Mouse (Mus musculus): ENCODE data around the gene Phf23.
A peak's percentile ranks its signal among the peaks of the same experiment; 100 is the strongest.
"Not testable (repeated sequence)": the region's sequence is repeated elsewhere in the genome, so short reads cannot be mapped to it uniquely, and the experiment has no call there.

Phf23 gene

DNA sequence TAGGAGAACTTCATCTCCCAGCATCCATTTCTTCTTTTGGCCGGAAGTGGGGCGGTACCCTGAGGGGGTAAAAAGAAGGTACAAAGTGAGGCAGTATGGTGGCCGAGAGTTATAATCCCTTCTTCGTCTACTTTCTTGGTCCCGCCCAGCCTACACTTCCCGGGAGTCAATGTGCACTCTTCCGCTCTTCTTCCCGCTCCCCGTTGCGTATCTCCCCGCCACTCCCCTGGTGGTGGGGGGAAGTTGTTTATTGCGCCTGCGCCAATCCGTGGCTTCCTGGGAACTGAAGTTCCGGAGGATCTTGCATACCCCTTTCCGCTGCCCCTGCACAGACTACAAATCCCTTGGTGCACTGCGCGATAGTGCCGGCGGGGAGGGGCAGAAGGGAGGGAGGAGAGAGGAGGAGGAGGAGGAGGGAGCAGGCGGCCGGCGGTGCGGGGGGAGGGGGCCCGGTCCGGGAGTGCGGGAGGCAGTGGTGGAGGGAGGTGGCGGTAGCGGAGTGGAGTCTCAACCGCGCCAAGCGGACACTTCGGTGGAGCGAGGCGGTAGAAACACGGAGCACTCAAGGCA is at the start of gene Phf23:
Gene Phf23 (plus strand): TSS at position 387 of the 570 bp plus-strand sequence.
- peak; percentile 96 for DNase-seq (ENCODE audit: low spot score)

DNA sequence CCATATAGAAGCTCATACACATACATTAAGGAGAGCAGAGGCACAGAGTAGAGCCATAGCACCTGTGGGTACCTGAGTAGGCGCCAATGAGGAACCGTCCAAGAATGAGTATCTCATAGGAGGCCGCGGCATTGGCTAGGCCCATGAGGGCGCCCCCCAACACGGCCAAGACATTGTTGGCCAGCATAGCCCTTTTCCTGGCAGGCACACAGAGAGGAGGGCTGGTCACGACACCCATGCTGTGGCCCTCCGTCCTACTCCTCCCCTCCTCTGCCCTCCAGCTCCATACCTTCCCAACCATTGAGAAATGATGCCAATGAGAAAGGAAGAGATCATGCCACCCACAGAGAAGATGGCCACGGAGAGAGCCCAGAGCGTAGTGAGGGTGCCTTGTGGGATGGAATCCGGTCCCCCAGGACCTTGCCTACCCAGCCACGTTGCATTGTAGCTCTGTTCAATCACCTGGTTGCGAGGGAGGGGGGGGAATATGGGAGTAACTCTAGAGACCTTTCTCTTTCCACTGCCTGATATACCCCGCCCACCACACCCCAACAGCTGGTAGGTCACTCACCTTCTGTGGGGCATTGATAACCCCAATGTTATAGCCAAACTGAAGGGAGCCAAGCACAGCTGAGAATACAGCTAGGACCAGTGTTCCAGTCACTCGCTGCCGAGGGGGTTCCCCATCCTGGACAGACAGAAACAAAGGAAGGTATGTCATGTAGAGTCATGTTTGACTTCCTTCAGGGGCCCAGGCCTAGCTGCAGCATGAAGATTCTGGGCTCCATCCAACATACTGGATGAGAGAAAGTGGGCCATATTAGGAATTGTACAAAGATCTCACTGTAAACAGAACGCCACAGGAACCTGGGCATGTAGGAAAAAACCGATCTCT is 49.3 kb upstream of the Phf23 start:
- DNase-seq (ENCODE audit: low spot score), result no peak

DNA sequence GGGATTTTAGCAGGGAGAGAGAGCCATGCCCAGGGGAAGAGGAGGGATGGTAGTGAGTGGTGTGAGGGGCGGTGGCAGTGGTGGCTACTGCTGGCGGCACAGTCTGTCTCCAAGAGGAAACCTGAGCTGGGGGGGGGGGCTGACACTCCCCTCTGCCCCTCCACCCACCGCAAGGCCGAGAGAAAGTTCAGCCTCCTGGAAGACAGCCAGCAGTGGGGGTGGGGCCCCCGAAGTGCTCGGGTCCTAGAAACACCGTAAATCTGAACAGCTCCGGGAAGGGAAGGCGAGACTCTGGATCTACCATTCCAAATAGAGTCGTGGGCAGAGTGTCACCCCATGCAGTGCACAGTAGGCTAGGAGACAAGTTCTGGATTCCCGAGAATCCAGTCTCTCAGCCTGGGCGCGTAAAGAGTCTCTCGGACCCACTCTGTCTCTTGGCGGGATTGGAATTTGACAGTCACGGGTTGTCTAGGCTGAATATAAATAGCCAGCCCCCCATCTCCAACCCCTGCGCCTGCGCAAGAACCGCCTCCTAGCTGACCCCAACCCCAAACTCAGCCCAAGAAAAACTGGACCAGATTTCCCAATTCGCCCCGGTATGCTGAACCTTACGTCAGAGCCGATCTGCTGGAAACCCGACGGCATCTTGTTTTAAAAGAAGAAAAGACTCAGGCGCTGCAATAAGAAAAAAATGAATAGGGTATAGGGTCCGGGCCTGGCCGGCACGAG is 48.1 kb upstream of the Phf23 start:
- peak; percentile 50 for DNase-seq (ENCODE audit: low spot score)

DNA sequence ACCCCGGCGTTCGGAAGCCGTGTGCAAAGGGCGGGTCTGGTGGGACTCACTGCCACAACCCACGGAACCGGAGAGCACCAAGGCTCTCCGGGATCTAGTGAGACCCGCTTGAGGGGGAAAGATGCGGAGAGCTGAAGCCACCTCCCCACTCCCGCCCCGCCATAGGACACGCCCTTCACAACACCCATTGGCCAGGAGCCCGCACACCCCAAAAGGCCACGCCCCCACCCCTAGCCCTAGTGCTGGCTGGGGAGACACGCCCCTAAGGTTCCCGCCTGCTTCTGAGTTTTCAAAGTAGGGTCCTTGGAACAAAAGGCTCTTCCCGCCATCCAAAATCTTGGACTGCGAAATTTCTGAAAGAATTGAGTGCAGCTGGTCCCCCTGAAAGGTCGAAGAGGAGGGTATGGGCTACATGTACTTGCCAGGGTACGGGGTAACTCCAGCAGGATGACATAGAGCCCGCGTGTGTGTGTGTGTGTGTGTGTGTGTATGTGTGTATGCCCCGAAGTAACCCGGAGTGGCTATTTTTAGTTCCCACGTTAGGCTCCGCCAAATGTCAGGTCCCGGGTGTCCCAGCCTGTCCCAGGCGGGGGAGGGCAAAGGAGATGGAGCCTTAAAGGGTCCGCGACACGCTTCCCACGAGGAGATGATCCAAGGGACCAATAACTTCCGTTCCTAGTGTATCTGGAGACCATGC is 47.4 kb upstream of the Phf23 start, which contains the start of gene Slc2a4:
Gene Slc2a4 (minus strand): TSS at position 123 of the 697 bp plus-strand sequence.
- peak; percentile 89 for DNase-seq (ENCODE audit: low spot score)

DNA sequence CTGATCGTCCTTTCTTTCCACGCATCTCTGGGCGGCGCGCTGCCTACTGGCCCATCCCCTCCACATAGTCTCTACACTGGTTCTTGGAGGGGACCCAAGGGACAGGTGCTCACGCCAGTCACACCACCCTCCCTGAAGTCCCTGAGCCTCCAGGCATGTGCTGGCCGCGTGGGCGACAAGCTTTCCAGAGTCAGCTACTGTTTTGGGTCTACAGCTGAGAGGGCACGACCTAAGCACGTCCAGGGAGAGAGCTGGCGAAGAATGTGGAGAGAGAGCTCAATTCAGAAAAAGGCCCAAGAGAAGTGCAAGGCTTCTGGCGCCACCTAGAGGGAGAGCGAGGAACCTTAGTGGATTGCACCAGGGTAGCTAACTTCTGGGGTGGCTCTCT is 46.8 kb upstream of the Phf23 start:
- peak; percentile 80 for DNase-seq (ENCODE audit: low spot score)

DNA sequence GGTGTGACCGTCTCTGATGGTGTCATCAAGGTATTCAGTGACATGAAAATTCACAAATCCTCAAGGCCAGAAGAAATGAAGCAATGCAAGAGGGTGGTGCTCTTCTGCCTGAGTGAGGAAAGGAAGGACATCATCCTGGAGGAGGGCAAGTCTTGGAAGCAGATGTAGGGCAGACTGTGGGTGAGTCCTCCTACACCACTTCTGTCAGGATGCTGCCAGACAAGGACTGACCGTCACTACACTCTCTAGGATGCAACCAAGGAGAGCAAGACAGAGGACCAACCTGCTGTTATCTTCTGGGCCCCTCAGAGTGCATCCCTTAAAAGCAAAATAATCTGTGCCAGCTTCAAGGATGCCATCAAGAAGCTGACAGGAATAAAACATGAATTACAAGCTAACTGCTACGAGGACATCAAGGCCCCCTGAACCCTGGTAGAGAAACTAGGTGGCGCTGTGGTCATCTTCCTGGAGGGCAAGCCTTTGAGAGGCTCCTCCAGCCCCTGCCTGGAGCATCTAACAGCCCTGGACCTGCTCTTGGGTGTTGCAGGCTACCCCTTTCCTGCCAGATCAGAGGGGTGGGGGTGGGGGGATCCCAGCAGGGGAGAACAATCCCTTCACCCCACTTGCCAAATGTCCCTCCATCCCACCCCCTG is 44.6 kb upstream of the Phf23 start:
- no peak for DNase-seq (ENCODE audit: low spot score)

DNA sequence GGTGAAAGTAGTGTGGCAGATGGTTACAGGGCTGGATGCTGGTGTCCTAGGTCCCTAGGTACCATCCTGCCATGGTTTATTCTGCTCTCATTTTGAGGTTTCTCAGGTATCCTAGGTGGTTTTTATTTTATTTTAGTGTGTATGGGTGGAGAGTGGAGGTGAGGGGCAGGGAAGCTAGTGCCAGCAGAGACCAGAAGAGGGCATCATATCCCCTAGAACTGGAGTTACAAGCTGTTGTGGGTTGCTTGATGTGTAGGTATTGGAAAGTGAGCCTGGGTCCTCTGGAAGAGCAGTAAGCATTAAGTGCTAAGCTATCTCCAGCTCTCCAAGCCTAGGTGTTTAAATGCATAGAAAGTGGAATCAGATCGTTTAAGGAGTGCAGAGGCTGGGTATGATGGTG is 43.3 kb upstream of the Phf23 start:
- DNase-seq (ENCODE audit: low spot score), result no peak

DNA sequence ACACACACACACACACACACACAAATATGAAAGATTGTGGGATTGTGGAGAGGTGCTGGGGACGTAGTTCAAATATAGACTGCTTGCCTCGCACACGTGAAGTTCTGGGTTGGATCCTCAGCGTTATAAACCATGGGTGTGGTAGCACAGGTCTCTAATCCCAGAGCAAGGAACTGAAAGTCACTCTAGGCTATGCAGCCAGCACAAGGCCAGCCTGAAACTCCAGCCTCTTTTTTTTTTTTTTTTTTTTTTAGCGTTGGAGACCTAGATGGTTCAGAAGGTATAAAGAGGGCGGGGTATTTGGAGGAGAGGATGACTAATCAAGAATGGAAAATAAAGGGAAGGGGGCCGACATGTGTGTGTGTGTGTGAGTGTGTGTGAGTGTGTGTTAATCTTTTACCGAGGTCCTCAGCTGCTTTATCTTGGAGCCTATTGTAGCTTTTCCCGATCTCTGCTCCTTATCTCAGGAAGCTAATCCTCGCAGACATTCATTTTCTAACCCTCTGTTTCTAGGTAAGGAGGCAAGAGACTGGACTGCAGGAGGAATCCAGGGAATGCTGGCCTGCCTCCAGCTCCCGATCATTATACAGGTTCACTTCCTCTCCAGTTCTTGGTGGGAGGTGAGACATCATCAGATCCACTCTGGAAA is 42.2 kb upstream of the Phf23 start:
- DNase-seq (ENCODE audit: low spot score), result no peak

DNA sequence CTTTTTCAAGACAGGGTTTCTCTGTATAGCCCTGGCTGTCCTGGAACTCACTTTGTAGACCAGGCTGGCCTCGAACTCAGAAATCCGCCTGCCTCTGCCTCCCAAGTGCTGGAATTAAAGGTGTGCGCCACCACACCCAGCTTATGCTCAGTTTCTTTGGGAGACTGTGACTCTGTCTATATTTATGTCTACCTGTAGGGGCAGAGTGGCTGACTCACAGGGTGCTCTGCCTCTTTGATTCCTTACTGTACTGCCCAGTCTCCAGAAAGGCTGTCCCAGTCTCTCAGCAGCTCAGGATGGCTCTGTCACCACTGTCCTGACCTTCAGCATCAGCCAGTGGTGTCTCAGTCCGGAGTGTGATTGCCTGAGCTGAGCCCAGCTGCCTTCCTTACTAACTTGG is 40.0 kb upstream of the Phf23 start:
- not testable (repeated sequence) for DNase-seq (ENCODE audit: low spot score)

DNA sequence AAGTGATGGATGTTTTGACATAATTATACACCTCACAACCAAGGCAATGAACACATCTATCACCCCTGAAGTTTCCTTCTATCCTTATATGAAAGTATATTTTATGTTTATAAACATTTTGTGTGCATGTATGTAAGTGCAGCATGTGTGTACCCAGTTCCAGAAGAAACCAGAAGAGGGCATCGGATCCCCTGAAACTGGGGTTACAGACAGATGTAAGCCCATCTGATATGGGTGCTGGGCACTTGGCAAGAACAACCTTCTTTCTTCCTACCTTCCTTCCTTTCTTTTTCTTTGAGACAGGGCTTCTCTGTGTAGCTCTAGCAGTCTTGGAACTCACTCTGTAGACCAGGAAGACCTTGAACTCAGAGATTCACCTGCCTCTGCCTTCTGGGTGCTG is 39.4 kb upstream of the Phf23 start:
- no peak for DNase-seq (ENCODE audit: low spot score)

DNA sequence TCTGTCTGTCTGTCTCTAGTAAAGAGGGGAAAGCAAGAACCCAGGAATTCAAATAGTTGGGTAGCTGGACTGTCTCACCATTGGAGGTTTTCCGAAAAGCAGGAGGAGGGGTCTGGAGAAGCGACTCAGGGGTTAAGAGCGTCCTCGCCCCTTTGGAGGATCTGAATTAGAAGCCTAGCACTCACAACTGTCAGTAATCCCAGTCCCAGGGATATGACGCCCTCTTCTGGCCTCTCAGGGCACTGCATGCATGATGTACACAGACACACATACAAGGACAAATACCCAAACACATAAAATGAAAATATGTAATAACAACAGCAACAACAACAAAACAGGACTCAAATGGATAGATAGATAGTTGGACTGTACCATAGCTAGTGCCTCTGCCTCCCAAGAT is 35.0 kb upstream of the Phf23 start:
- DNase-seq (ENCODE audit: low spot score), result no peak

DNA sequence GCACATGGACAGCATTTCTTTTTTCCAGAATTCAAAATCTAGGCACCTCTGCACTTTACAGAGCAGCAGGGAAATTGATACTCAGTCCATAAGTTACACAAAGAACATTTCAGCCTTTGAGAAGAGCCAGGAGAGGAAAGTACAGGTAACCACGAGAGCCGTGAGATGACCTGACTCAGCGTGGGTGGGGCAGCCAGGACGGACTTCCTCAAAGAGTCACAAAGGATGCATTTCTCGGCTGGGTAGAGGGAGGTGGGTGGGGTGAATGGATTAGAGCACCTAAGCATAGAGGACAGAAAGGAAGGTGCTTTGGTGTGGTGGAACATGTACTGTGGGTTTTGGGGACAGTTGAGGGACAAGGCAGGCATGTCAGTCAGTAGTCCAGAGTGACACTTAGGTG is 33.7 kb upstream of the Phf23 start:
- DNase-seq (ENCODE audit: low spot score), result no peak

DNA sequence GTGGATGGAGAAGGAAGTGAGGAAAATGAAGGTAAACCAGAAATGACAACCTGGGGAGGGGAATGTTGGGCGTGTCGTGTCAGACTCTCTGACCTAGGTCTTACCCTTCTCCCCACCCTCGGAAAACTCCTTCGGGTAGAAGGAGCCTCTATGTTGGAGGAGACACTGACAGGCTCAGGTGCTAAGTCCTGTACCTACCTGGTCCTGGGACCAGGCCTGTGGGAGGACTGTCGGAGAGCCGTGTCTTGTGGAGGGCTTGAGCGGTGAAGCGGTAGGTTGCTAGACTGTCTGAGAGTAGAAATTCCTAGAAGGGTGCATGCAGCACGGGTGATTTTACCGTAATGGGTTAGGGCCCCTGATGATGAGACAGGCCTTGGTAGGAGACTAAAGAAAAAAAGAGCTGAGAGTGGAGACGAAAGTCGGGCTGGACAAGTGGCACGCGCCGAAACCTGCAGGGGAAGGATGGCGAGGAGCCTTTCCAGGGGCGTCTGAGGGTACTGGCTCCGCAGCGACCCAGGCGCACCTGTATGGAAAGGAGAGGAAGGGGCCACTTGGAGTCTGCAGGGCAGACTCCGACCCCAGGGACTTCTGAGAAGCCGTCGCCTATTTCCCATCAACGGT is 30.8 kb upstream of the Phf23 start, which contains the start of gene Cldn7:
Gene Cldn7 (plus strand): TSS at position 130 of the 621 bp plus-strand sequence.
- no peak for DNase-seq (ENCODE audit: low spot score)

DNA sequence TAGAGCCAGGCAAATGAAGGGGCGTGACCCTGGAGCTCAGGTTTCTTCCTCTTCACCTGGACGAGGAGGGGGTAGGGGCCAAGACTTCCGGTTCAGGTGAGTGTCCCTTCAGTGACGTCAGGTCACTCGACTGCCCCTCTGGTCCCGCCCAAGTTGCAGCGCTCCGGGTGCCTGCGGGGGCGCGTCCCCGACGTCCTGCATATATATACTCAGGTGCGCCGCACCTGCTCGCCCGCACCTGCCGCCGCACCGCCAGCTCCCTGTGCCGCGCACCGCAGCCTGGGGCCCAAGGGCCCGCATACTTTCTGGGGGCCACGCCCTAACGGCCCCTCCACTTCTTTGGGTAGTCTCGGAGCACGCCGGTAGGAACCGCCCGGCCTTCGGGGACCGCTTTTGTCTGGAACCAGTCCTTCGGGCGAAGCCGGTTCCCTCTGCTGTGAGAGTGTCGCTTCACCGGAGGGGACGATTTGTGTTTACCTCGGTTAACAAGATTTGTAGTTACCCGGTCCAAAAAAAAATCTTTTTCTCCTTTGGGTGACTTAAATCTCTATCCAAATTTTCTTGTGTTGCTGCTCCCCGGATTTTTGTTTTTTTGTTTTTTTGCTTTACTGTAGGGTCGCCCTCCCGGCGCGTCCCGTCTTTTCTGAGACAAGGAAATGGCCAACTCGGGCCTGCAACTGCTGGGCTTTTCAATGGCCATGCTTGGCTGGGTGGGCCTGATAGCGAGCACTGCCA is 30.1 kb upstream of the Phf23 start:
- DNase-seq (ENCODE audit: low spot score), result peak; percentile 34

DNA sequence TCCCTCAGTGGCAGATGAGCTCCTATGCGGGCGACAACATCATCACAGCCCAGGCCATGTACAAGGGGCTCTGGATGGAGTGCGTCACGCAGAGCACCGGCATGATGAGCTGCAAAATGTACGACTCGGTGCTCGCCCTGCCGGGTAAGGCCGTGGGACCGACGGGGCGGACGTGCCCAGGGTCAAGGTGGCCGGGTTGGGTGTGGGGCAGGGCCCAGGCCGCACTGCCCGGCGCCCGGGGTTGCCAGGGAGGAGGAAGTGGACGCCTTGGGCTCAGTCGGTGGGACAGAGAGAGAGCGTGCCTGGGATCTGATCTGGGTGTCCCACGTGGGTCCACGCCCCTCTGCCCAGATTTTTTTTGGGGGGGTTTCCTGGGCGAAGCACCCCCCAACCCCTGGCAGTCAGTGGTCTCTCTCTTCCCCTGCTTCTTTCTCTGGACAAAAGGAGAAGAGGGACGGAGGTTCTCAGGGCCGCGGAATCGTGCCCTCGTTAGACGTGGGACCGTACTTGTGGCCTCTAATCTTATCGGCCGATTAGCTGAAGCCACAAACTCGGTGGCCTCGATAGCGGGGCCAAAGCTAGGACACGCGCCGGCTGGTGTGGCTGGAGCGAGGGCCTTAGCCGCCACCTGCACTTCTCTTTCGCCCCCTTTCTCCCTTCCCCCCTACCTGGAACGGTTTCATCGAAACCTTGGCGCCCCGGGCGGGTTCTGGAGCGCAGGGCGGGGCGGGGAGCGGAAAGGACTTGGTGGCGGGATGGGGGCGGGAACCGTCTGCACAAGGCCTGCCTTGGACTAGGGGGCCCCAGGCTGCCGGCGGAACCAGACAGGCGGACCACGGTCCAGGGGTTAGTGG is 29.3 kb upstream of the Phf23 start:
- peak; percentile 49 for DNase-seq (ENCODE audit: low spot score)

DNA sequence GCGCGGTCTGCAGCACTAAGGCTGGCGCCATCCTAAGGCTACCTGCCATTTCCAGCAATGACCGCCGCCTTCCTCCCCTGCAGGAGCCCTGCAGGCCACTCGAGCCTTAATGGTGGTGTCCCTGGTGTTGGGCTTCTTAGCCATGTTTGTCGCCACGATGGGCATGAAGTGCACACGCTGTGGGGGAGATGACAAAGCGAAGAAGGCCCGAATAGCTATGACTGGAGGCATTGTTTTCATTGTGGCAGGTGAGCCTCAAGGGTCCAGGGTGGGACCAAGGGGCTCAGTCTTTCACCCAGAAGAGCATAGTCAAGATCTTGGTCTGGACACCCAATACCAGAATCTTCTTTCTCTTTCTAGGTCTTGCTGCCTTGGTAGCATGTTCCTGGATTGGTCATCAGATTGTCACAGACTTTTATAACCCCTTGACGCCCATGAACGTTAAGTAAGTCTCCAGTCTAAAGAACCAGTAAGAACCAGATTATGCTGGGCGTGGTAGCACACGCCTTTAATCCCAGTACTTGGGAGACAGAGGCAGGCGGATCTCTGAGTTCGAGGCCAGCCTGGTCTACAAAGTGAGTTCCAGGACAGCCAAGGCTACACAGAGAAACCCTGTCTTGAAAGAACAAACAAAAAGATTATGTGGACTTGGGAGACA is 28.6 kb upstream of the Phf23 start:
- no peak for DNase-seq (ENCODE audit: low spot score)

DNA sequence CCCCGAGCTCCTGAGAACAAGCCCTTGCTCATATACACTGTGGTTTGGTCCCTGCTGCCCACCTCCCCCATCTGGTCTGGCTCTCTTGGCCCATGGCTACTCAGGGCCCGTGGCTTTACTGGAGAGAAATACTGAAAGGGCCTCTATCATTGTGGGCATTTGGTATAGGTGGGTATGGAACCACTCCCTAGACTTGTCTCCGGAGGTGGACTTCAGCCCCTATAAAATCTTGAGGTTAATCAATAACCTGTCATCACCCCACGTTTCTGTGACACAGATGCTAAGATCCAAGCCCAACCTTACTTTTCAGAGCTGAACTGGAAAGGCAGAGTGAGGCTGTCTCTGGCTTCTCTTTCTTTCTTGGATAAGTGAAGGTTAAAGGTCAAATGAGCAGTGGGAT is 26.8 kb upstream of the Phf23 start:
- no peak for DNase-seq (ENCODE audit: low spot score)

DNA sequence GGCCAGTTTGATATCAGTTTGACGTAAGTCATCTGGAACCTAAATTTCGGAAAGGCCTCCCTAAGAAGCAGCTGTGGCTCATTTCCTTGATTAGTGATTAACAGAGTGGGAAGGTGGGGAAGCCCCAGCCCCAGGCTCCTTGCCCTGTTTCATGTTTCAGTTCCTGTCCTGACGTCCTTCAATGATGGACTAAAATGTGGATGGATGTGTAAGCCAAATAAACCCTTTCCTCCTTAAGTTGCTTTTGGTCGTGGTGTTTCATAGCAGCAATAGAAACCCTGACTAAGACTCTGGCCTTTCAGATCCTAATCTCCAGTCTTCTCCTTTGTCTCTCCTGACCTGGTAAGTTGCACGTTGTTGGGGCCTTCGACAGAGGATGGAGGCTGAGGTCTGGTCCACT is 25.4 kb upstream of the Phf23 start:
- no peak for DNase-seq (ENCODE audit: low spot score)

Measured in ovary, postnatal 36 days (tissue).